Comparison of ENCODE assay signal across 8 mouse cellular contexts in the genomic region with DNA sequence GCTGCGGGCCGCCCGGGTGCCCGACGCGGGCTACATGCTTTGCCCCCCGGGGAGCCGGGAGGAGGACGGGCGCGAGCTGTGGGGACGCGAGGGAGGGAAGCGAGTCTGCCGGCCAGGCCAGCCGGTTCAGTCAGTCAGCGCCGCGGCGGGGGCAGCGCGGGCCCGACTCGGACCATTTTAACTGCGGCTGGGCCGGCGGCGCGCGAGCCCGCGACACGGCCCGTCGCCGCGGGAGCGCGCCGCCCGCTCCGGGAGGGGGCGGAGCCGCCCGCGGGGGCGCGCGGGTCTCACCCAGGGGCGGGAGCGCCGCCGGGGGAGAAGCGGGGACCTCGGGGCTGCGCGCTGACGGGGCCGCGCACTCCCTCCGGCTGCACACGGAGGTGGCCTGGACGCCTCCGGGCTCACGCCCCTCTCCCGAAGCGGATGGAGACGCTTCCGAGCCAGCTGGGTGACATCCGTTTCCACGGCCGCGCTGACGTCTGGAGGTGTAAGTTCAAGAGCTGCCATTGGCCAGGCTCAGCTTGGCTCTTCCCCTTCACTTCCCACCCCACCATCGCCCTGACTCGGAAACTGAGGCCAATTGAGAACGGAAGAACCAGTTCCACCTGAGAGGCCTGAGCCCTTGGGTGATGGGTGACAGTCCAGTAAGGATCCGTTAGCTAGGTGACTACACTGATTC. TPM values are rescaled to one million over a fixed set of nuclear protein-coding genes. Genes with fewer than 3 reads are reported as not detected.
DNase-seq lines count a peak whose midpoint lies in the region; ATAC-seq and TF ChIP-seq lines count a peak whose summit lies in the region.

No protein-coding gene starts in this region.

- H3K27me3 ChIP-seq in hindbrain, embryonic 11.5 days (ENCODE audit: control insufficient read depth, insufficient read depth, low read length), result no peaks in the 10 kb centered on the region
- no peaks in the 10 kb centered on the region for H3K27me3 ChIP-seq in lung, postnatal 0 days (replicated peaks; ENCODE audit: insufficient read depth, low read length)

- H3K36me3 ChIP-seq in hindbrain, embryonic 11.5 days (ENCODE audit: control insufficient read depth, insufficient read depth, low read length), result no peaks in the 10 kb centered on the region
- H3K36me3 ChIP-seq in lung, postnatal 0 days (ENCODE audit: insufficient read depth, low read length), result no peaks in the 10 kb centered on the region

- peak; percentile 11; the same call in 1 of the 2 replicates for TF ChIP-seq EP300 in lung, postnatal 0 days (IDR thresholded peaks at IDR 0.05)

- ATAC-seq in hindbrain, embryonic 11.5 days (ENCODE audit: low FRiP score), result peak; percentile 87
- ATAC-seq in lung, postnatal 0 days, result peak; percentile 89

- peak; percentile 91 for DNase-seq in Muller cell, postnatal 12 days (ENCODE audit: inconsistent ontology term)
- peak; percentile 89 for DNase-seq in cerebellum, adult 9-11 months
- DNase-seq in frontal cortex, postnatal 10 days (ENCODE audit: low spot score in 2 of 2), result peak; percentile 81 to 86
- peak; percentile 86 for DNase-seq in hindbrain, embryonic 11.5 days (ENCODE audit: low spot score)
- peak; percentile 78 to 83 for DNase-seq in layer of hippocampus, postnatal 10 days (ENCODE audit: low spot score in 2 of 2)
- DNase-seq in lung, postnatal 0 days (ENCODE audit: low spot score), result peak; percentile 93
- DNase-seq in ovary, postnatal 10 days (ENCODE audit: low spot score), result peak; percentile 69
- peak; percentile 89 for DNase-seq in thymus, postnatal 0 days (ENCODE audit: low spot score)

- H3K9me3 ChIP-seq in hindbrain, embryonic 11.5 days (ENCODE audit: control insufficient read depth, low read length), result no peaks in the 10 kb centered on the region
- no peaks in the 10 kb centered on the region for H3K9me3 ChIP-seq in lung, postnatal 0 days (ENCODE audit: low read length)

- TF ChIP-seq CTCF in lung, postnatal 0 days (IDR thresholded peaks at IDR 0.05), result no peak

- 1% methylated on average over 46 of the region's 78 CpGs for WGBS in hindbrain, embryonic 11.5 days
- WGBS in lung, postnatal 0 days, result under 1% methylated on average over 41 of the region's 78 CpGs

- H3K9ac ChIP-seq in hindbrain, embryonic 11.5 days (ENCODE audit: low read depth, low read length), result peak overlapping the region; percentile 98
- peak overlapping the region; percentile 93 for H3K9ac ChIP-seq in lung, postnatal 0 days (replicated peaks; ENCODE audit: low read depth)

- peak overlapping the region; percentile 62 for H3K4me2 ChIP-seq in hindbrain, embryonic 11.5 days (replicated peaks; ENCODE audit: low read depth, low read length)
- H3K4me2 ChIP-seq in lung, postnatal 0 days (replicated peaks; ENCODE audit: low read depth, low read length), result peak overlapping the region; percentile 81

- peak overlapping the region; percentile 98 for H3K27ac ChIP-seq in hindbrain, embryonic 11.5 days (ENCODE audit: low read depth, low read length)
- peak overlapping the region; percentile 99 for H3K27ac ChIP-seq in lung, postnatal 0 days (ENCODE audit: low read length)

- H3K4me3 ChIP-seq in hindbrain, embryonic 11.5 days (ENCODE audit: low read depth, low read length), result peak overlapping the region; percentile 87
- H3K4me3 ChIP-seq in lung, postnatal 0 days (ENCODE audit: low read depth, low read length), result peak overlapping the region; percentile 93

- no peaks in the 10 kb centered on the region for H3K4me1 ChIP-seq in hindbrain, embryonic 11.5 days (replicated peaks; ENCODE audit: control insufficient read depth, insufficient read depth, low read length)
- peaks cover 15% of the 10 kb centered on the region for H3K4me1 ChIP-seq in lung, postnatal 0 days (ENCODE audit: insufficient read depth, low read depth, low read length)

RNA-seq across cellular contexts. Expression of gene Fbxl17, which starts 0.5 kb away (rescaled TPM):
- 9.1 and 9.7 TPM in 2 replicates for polyA plus RNA-seq in hindbrain, embryonic 11.5 days (2014; fragmentation: Nextera tagmentation; extraction: Ambion mirVana)
- total RNA-seq in layer of hippocampus, postnatal 10 days (2021), result 10 to 100 TPM; 58.7 to 62.7 TPM
- polyA plus RNA-seq in lung, postnatal 0 days (2015; fragmentation: Nextera tagmentation; extraction: Ambion mirVana), result 6.9 and 7.6 TPM in 2 replicates
- polyA plus RNA-seq in thymus, postnatal 0 days (2015; fragmentation: Nextera tagmentation; extraction: Ambion mirVana), result 5.7 and 5.8 TPM in 2 replicates

Comparison
In these comparisons a context has a peak if more than half of its experiments do, and no peak if none do; other contexts are left out.
1. Peak in every context shown above with its lines: DNase-seq, ATAC-seq, H3K4me3 ChIP-seq and H3K27ac ChIP-seq.